Mouse (Mus musculus) G1E (cell line): Measurements from ENCODE around the gene Aldh3a2.

Experiments used
- CTCF ChIP-seq: IDR thresholded peaks from 2 replicates; pipeline ENCODE4 v1.5.1; 2012; ENCODE audit warnings: low read depth, low read length, inconsistent platforms, mixed read lengths
- GATA1 ChIP-seq: IDR thresholded peaks from 2 replicates; pipeline ENCODE4 v1.6.1; 2012; ENCODE audit warnings: borderline replicate concordance, low read length, inconsistent platforms, mixed read lengths

DNA sequence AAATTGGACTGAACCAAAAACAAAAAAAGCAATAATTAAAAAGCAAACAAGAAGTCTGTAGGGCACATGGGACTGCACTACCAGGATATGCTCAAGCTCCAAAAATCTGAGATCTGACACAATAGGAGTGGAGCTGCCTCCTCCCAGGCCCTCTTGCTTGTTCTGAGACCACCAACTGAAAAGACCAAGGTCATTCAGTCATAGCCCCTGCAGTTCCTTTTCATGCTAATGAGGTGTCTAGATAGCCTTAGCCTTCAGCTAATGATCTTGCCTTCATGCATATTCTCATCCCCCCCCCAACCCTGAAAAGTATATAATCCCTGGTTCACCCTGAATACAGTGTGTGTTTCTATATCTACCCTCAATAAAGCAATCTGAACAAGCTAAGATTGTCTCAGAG, 85.6 kb downstream of the Aldh3a2 start:
- TF ChIP-seq CTCF = no peak
- no peak for TF ChIP-seq GATA1
